Mouse (Mus musculus) left cerebral cortex, postnatal 36 days (tissue): ENCODE data around the gene Ptprd. TPM values are rescaled to one million over a fixed set of nuclear protein-coding genes. Genes with fewer than 3 reads are reported as not detected.
"Not testable (repeated sequence)": the region's sequence is repeated elsewhere in the genome, so short reads cannot be mapped to it uniquely, and the experiment has no call there.

Experiments used
- DNase-seq, 2 experiments: peaks; one replicate each; pipeline ENCODE4 v3.0.0; 2021 to 2022; ENCODE audit warnings: low spot score in 2 of 2, mixed read lengths in 1 of 2
- intact Hi-C: fragments of 180-260 bp; cut with DNase I; formaldehyde crosslinking; loops from one replicate; pipeline ENCODE4 v1.15.1; 2025
- total RNA-seq, 2 experiments: library from RNA; stranded (reverse); gene quantifications; 2 replicates each; pipeline ENCODE4 v1.2.3; 2021

Gene Ptprd
- total RNA-seq, 2 experiments from 2014 or later: 313 to 350 TPM

- intact Hi-C loops: no loop called here
- DNase-seq: no peak
Observed at GRCm38 (mm10) chr4:76435920-76436319, 1775.8 kb downstream of the Ptprd start.

DNA sequence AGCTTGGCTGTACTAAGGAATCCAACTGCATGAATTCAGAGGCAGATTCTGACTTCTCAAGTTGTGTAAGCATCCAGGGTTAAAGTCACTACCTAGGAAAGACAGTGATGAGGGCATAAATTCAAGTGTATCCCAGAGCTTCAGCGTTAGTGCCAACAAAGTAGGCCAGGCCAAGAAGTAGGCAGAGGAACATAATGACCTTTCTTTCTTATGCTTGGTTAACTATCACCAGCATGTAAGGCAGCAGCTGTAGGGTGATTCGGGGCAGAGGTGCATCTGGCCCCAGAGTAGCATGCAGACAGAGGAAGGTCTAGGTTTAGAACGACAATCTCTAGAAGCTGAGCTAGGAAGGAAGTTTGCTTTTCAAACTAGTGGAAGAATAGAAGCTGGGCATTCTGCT, 1782.0 kb downstream of the Ptprd start:
- no peak for DNase-seq
- intact Hi-C loops: no loop called here

GRCm38 (mm10) chr4:76427036-76427435, 1784.7 kb downstream of the Ptprd start:
- DNase-seq, intact Hi-C loops: not testable (repeated sequence)

- DNase-seq: no peak
- intact Hi-C loops: no loop called here
Observed at GRCm38 (mm10) chr4:76425230-76425575, 1786.6 kb downstream of the Ptprd start.

DNA sequence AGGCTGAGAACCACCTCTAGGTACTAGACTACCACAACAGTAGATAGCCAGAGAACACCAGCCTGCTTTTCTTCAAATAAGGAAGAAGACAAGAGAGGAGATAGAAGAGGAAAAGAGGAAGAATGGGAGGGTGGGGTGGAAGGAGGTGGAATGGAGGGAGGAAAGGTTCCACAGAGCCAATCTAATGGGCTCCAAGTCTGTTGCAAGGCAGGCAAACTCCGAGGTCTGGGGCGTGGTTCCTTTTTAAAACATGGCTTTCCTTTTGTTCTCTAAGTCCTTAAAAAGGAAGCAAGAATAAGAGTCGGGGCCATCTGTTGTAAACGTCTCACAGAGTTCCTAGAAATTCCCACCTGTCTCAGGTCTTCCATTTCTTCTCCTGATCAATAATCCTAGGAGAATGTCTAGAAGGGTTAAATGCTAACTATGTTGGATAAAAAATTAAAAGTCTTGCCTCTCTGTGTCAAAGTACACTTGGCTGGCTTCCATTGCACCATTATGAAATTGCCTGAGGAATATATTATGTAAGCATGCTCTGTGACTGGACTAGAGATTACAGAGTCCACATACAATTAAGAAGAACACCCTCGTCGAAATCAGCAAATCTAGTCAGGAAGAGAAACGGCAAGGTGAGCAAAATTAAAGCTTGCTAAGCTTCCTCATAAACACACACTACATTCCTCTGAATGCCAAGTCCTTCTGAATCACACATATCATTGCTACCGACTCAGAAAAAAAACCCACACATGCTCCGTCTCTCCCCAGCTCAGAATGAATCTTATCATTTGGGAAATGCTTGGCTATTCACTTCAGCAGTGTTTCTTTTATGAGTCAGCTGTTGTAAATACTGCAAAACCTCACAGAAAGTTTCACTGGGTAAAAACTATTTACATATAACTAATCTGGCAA, 1787.2 kb downstream of the Ptprd start:
- no peak for DNase-seq
- intact Hi-C loops: no loop called here

DNA sequence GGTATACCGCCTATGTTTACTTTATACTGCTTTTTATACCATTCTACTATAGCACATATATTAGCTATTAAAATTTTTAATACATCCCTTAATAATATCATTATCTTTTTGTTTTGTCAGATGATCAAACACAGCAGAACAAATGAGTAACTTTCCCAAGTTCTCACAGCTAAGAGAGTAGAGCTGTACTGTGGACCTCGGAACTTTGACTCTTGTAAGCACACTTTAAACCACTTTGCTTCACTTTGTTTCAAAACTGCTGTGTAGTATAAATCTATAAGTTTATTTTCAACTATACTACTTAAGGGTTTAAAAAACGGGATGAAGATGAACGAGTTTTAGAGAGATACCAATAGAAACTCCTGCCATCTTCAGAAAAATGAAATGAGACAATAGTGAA, 1789.6 kb downstream of the Ptprd start:
- no peak for DNase-seq
- intact Hi-C loops: no loop called here

- no peak for DNase-seq
- intact Hi-C loops: no loop called here
Observed at GRCm38 (mm10) chr4:76419641-76420040, 1792.1 kb downstream of the Ptprd start.

- intact Hi-C loops: no loop called here
- no peak for DNase-seq
Observed at GRCm38 (mm10) chr4:76417676-76418075, 1794.1 kb downstream of the Ptprd start.

GRCm38 (mm10) chr4:76415624-76416023, 1796.1 kb downstream of the Ptprd start:
- intact Hi-C loops: no loop called here
- no peak for DNase-seq

DNA sequence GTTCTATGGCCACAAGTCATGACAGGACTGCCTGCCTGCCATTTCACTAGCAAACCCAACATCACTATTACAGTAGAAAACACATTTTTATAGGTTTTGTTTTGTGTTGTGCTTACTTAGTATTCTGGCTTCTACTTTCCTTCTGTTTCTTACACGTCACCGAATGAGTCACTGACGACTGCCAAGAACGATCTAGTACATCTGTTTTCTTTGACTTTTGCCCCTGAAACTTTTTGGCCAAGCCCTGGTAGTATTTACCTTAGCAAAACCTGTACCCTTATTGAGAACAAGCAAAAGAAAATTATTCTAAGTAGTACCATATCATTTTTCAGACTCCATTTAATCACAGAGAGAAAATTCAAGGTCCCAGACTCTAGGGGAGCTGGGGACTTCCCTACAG, 1797.2 kb downstream of the Ptprd start:
- no peak for DNase-seq
- intact Hi-C loops: no loop called here

DNA sequence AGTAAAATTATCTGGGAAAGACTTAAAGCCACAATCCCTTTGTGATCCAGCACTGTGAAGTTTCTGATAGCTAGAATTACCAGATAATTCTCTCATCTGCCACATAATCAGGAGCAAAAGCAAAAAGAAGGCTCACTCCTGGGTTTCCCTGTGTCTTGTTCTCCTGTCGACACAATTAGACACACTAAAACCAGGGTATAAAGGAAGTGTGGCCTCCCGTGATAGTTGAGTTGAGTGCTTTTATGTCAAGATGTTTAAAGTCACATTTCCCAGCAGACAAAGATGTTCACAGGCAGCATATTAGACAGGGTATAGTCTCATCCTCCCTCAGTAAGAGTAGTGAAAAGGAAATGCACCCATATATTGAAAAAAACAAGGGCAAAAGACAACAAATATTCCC, 1801.7 kb downstream of the Ptprd start:
- intact Hi-C loops: no loop called here
- no peak for DNase-seq

- no peak for DNase-seq
- intact Hi-C loops: no loop called here
Observed at GRCm38 (mm10) chr4:76409159-76409558, 1802.6 kb downstream of the Ptprd start.

GRCm38 (mm10) chr4:76405862-76406454, 1805.8 kb downstream of the Ptprd start:
- intact Hi-C loops: no loop called here
- no peak for DNase-seq

DNA sequence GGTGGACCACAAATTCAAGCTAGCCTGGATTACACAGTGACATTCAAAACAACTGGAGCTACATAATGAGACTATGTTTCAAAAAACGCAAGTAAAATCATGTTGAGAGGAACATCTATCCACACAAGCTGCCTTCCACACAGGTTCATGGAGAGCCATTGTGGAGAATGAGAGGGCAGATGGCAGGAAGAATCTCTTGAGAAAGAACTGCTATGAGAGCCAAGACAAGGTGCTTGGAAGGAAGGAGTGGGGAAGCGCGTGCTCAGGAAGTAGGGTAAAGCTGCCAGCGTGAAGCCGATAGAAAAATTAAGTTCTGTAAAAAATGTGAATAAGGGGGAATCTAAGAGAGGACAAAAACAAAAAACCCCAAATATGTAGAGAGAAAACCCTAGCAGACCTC, 1808.5 kb downstream of the Ptprd start:
- DNase-seq: no peak
- intact Hi-C loops: no loop called here

DNA sequence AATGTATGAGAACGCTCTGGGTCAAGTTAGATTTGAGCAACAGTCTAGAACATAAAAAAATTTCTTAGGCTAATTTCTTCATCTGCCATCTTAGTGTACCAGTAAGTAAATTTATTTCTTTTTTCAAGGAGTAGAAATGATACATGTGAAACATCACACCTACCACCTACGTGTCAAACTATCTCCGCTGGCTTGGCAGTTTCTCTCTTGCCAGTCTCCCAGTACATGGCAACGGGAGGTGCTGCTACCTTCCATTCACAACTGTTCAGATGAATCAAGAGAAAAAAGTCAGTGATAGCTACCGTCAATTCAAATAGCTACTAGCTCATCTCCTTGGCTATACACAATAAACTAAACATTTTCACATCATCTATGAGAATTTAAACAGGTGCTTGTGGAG, 1823.9 kb downstream of the Ptprd start:
- intact Hi-C loops: loop anchor here (10.0 kb wide), 1 partner anchor 57 kb away; no protein-coding TSS in a partner anchor
- DNase-seq: no peak

DNA sequence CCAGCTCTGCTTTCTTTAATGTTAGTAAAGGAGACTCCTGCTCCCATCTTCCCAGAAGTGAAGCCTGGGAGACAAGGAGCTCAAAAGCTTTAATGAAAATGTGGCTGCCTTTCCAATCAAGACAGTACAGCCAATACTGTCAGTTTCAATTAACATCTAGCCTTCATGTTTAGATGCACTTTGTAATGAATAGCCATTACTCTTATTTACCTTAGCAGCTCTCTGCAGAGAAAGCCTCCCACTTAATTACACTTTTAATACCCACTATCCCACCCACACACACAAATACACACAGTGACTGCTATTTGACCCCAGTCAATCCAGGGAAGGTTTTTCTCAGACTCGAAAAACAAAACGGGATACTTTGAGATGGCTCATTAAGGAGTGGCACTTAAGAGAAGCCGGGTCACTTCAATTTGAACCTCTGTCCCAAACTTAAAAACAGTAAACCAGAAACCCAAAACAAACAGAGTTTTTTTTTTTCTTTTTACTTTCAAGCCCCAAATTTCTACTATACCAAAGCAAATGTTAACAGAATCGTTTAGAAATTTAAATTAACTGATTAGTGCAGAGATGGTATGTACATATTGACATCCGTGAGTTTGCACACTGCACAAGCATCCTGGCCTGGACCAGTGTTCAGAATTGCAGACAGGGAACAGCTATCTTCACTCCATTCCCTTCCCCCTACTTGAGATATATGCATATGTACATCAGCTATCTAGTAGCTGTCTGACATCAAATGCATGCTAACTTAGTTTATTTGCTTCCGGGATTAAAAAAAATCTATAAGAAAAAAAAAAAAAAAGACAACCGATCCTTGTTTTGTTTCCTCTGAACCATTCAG, 1824.6 kb downstream of the Ptprd start:
- intact Hi-C loops: loop anchor here (10.0 kb wide), 1 partner anchor 58 kb away; no protein-coding TSS in a partner anchor
- no peak for DNase-seq

- intact Hi-C loops: loop anchor here (10.0 kb wide), 1 partner anchor 59 kb away; no protein-coding TSS in a partner anchor
- peak; percentile 14 to 23 for DNase-seq
Observed at GRCm38 (mm10) chr4:76385818-76386217, 1825.9 kb downstream of the Ptprd start.

DNA sequence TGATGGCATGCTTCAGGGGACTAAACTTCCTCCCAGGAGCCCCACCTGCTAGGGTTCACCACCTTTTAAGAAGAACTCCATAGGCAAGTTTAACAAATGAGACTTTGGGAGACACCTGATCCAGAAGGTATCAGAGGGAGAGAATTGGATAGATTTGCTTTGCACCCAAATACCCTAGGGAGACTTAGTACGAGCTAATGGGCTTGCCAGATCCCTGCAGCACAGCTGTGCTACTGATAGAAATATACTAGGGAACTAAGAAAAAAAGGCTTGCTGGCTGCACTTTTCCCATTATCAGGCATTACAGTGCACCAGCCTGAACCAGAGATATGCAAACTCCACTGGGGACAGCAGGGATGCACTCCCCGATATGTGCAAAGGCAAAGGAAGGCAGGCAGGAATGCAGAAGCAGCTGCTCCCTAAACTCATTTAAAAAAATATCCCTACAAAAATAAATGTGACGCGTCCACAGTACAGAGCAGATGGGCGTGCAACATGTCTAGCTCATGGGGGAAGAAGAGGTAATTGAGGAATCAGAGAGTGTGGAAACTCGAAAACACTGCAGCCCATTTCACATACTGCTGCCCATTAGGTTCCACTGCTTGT, 1831.3 kb downstream of the Ptprd start:
- DNase-seq: peak; percentile 59 to 62
- intact Hi-C loops: loop anchor here (10.0 kb wide), 1 partner anchor 64 kb away; no protein-coding TSS in a partner anchor

GRCm38 (mm10) chr4:76370041-76370880, 1841.5 kb downstream of the Ptprd start:
- peak; percentile 27 to 36 for DNase-seq
- intact Hi-C loops: no loop called here
